Mouse (Mus musculus) frontal cortex, adult 2 months (tissue): ENCODE data around the gene Cdh3. TPM values are rescaled to one million over a fixed set of nuclear protein-coding genes. Genes with fewer than 3 reads are reported as not detected.

ENCODE experiments used
- DNase-seq, 2 experiments: peaks; one replicate each; pipeline ENCODE4 v3.0.0; 2022; ENCODE audit warnings: low spot score in 1 of 2; ENCODE audit errors: extremely low spot score in 1 of 2
- polyA plus RNA-seq: library from polyadenylated mRNA; depleted of rRNA; stranded (reverse); fragments of >200 nt; gene quantifications from 2 replicates; pipeline ENCODE4 v1.2.3, GENCODE M21; 2012; rRNA removed

Cdh3 gene
- polyA plus RNA-seq, 1 experiment: 1.3 TPM

DNA sequence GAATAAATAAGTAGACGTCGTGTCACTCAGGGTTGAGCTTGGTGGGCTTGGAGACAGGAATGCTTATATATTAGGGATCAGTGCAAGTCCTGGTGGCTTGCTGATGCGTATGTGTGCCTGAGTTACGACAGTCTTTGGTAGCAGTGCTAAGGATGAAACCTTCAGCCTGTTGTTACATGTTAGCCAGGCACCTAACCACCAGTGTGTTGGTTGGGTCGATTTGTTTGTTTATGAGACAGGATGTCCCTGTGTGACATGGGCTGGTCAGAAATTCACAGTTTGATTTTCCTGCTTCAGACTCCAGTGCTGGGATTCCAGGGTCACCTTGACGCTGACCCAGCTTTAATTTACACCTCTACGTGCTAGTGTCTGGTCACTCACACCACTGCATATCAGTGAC is 95.0 kb downstream of the Cdh3 start:
- no peak for DNase-seq

DNA sequence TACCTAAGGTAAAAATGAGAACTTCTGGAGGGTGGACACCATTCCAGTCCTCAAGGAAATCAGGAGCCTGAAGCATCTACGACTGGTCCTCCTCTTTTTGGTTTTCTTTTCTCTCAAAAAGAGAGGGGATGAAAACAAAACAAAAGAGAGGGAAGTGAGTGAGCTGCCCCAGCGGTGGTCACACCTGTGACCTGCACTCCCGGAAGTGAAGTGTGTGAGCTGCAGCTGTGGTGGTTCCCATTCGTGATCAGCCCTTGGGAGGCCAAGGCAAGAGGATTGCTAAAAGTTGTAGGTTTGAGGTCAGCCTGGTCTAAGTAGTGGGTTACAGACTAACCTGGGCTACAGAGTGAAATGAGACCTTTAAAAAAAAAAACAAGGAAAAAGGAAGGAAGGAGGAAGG is 95.4 kb downstream of the Cdh3 start:
- no peak for DNase-seq

DNA sequence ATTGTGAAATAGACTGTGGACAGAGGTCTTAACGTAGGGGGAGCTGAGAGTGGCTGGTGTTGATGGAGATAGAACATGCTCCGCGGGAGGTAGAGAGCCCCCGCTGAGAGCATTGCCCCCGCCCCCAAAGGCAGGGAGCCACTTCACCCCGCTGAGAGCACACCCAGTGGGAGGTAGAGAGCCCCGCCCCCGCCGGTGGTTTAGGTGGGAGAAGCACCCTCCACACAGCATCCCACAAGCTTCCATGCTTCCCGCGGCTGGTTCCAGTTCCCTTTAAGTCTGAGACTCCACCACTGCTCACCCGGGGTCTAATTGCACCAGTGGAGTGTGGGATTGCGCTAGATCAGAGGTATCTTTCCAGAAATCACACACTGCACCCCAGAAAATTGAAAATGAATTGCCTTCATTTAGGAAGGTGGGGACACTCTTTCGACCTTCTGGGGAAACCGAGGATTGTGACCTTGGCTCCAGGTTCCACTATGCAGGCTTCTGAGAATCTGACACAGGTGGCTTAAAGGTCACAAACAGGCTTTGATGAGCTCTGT is 96.0 kb downstream of the Cdh3 start:
- no peak for DNase-seq

Other genes starting within 250 kb of the Cdh3 start
- gene Smpd3, start 172.9 kb upstream of the Cdh3 start, polyA plus RNA-seq: 20.7 and 20.9 TPM in 2 replicates
- gene Zfp90, start 95.6 kb upstream of the Cdh3 start, polyA plus RNA-seq: 13.0 and 14.0 TPM in 2 replicates
- gene 6030452D12Rik, start 10.4 kb upstream of the Cdh3 start, polyA plus RNA-seq: not detected in 2 replicates
- gene Gm10073, start 62.6 kb downstream of the Cdh3 start, polyA plus RNA-seq: 51.1 and 60.7 TPM in 2 replicates
- 0.97 and 1.3 TPM in 2 replicates for gene Cdh1, start 92.5 kb downstream of the Cdh3 start, polyA plus RNA-seq
- 2.5 and 2.9 TPM in 2 replicates for gene Tango6, start 172.2 kb downstream of the Cdh3 start, polyA plus RNA-seq